Mouse (Mus musculus): ENCODE results near the gene Ifi27l2a.

DNA sequence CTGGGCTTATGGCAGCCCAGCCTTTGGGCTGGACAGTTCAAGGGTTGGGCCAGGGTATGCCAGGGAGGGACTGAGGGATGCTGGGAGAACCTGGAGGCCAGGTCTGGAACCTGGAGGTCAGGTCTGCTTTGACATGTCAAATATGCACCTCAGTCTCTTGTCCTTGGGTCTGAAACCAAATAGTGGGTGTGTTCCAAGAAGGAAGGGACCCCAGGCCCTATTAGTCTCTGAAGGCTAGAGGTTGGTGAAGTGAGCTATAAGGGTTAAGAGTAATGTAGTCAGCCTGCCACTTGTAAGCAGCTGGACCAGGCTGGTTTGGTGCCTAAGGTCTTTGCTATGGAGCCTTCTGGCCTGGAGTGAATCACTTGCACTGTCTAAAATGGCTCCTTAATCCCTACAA, 8.6 kb downstream of the Ifi27l2a start:
- no peak for TF ChIP-seq CHD2 (IDR thresholded peaks at IDR 0.05; ENCODE audit: low read depth, low read length)
- no peak for TF ChIP-seq HCFC1 (IDR thresholded peaks at IDR 0.05; ENCODE audit: borderline replicate concordance, insufficient read depth, low read length)
- TF ChIP-seq ZNF384 (IDR thresholded peaks at IDR 0.05; ENCODE audit: low read depth, low read length) = no peak
- no peak for TF ChIP-seq MAFK (IDR thresholded peaks at IDR 0.05; ENCODE audit: insufficient read depth, low read depth, low read length)
- TF ChIP-seq ZC3H11A (IDR thresholded peaks at IDR 0.05; ENCODE audit: borderline replicate concordance, low read depth, low read length) = no peak
